ENCODE assay signal across 37 mouse cellular contexts in genomic region chr4:154366836-154367235, GRCm38 (mm10). TPM values are rescaled to one million over a fixed set of nuclear protein-coding genes. Genes with fewer than 3 reads are reported as not detected.
A peak's percentile ranks its signal among the peaks of the same experiment; 100 is the strongest.
DNase-seq lines count a peak whose midpoint lies in the region; ATAC-seq and TF ChIP-seq lines count a peak whose summit lies in the region.
"Had no signal": no experiment of that assay in that cellular context is flagged by ENCODE, and none has a peak within 500 bp of the region (broad histone marks: within the 10 kb centered on the region; RNA-seq: fewer than 3 reads in every experiment).

No protein-coding gene starts in this region.

- no peak overlapping the region for H3K4me2 ChIP-seq in embryonic facial prominence, embryonic 12.5 days (replicated peaks)
- no peak overlapping the region for H3K4me2 ChIP-seq in hindbrain, postnatal 0 days (ENCODE audit: low read depth, low read length)
- H3K4me2 ChIP-seq in hindbrain, embryonic 12.5 days (replicated peaks) = no peak overlapping the region
- H3K4me2 ChIP-seq in liver, postnatal 0 days (ENCODE audit: low read depth, low read length) = no peak overlapping the region
- H3K4me2 ChIP-seq in liver, embryonic 12.5 days = no peak overlapping the region
- no peak overlapping the region for H3K4me2 ChIP-seq in midbrain, embryonic 11.5 days
- H3K4me2 ChIP-seq in midbrain, postnatal 0 days (ENCODE audit: low read depth, low read length, poor library complexity, severe bottlenecking) = no peak overlapping the region
- H3K4me2 ChIP-seq: embryonic facial prominence, embryonic 13.5 days; forebrain, embryonic 15.5 days; liver, embryonic 15.5 days; midbrain, embryonic 13.5 days; neural tube, embryonic 15.5 days; stomach, embryonic 15.5 days had no signal

- peak overlapping the region; percentile 61 for H3K27ac ChIP-seq in embryonic facial prominence, embryonic 12.5 days
- H3K27ac ChIP-seq in embryonic facial prominence, embryonic 10.5 days (replicated peaks) = no peak overlapping the region
- no peak overlapping the region for H3K27ac ChIP-seq in hindbrain, postnatal 0 days
- H3K27ac ChIP-seq in hindbrain, embryonic 12.5 days = no peak overlapping the region
- H3K27ac ChIP-seq in liver, postnatal 0 days (ENCODE audit: low read depth) = no peak overlapping the region
- H3K27ac ChIP-seq in liver, embryonic 12.5 days = no peak overlapping the region
- no peak overlapping the region for H3K27ac ChIP-seq in midbrain, embryonic 11.5 days (ENCODE audit: low read depth, low read length)
- no peak overlapping the region for H3K27ac ChIP-seq in midbrain, postnatal 0 days (ENCODE audit: low read depth, low read length)
- H3K27ac ChIP-seq: forebrain, embryonic 15.5 days; liver, embryonic 15.5 days; midbrain, embryonic 13.5 days; neural tube, embryonic 15.5 days; stomach, embryonic 15.5 days had no signal

- DNase-seq in embryonic facial prominence, embryonic 10.5 days (ENCODE audit: low spot score) = no peak
- no peak for DNase-seq in hindbrain, postnatal 0 days (ENCODE audit: low spot score)
- DNase-seq in liver, postnatal 0 days = no peak
- peak; percentile 77 for DNase-seq in midbrain, embryonic 11.5 days (ENCODE audit: low spot score, missing footprints)
- DNase-seq in midbrain, postnatal 0 days (ENCODE audit: low spot score) = no peak
- DNase-seq: adrenal gland, postnatal 10 days; cerebellum, adult 8-10 months; cerebellum, postnatal 25 days; heart, postnatal 4 days; kidney, adult 9 months; kidney, postnatal 25 days; liver; lung, postnatal 36 days; retina, postnatal 1 day; right cerebral cortex, postnatal 25 days; thymus, postnatal 25 days had no signal

- peak; percentile 21; the same call in 1 of the 2 replicates for TF ChIP-seq CTCF in hindbrain, postnatal 0 days (IDR thresholded peaks at IDR 0.05; ENCODE audit: low read depth)
- TF ChIP-seq CTCF in liver, postnatal 0 days (IDR thresholded peaks at IDR 0.05; ENCODE audit: low read depth) = 0 out of 2 replicates have a peak, but pooled peaks have one; percentile 28
- no peak; the same call in 1 of the 2 replicates for TF ChIP-seq CTCF in midbrain, postnatal 0 days (IDR thresholded peaks at IDR 0.05)

- H3K9me3 ChIP-seq in embryonic facial prominence, embryonic 12.5 days = no peaks in the 10 kb centered on the region
- H3K9me3 ChIP-seq in embryonic facial prominence, embryonic 10.5 days = no peaks in the 10 kb centered on the region
- H3K9me3 ChIP-seq in hindbrain, postnatal 0 days (ENCODE audit: low read length) = no peaks in the 10 kb centered on the region
- no peaks in the 10 kb centered on the region for H3K9me3 ChIP-seq in hindbrain, embryonic 12.5 days (replicated peaks)
- H3K9me3 ChIP-seq in liver, postnatal 0 days (ENCODE audit: low read length) = no peaks in the 10 kb centered on the region
- H3K9me3 ChIP-seq in liver, embryonic 12.5 days (replicated peaks) = no peaks in the 10 kb centered on the region
- no peaks in the 10 kb centered on the region for H3K9me3 ChIP-seq in midbrain, embryonic 11.5 days (ENCODE audit: control insufficient read depth, low read length)
- no peaks in the 10 kb centered on the region for H3K9me3 ChIP-seq in midbrain, postnatal 0 days (ENCODE audit: low read length)
- H3K9me3 ChIP-seq: embryonic facial prominence, embryonic 13.5 days; forebrain, embryonic 10.5 days; forebrain, embryonic 15.5 days; liver, embryonic 15.5 days; midbrain, embryonic 13.5 days; neural tube, embryonic 15.5 days; stomach, embryonic 15.5 days had no signal

- H3K4me1 ChIP-seq in embryonic facial prominence, embryonic 12.5 days = peaks cover 17% of the 10 kb centered on the region; the same call in 1 of the 2 replicates
- H3K4me1 ChIP-seq in embryonic facial prominence, embryonic 10.5 days = peaks cover 70% of the 10 kb centered on the region
- H3K4me1 ChIP-seq in hindbrain, postnatal 0 days (ENCODE audit: insufficient read depth, low read length) = no peaks in the 10 kb centered on the region
- H3K4me1 ChIP-seq in hindbrain, embryonic 12.5 days = peaks cover 36% of the 10 kb centered on the region
- no peaks in the 10 kb centered on the region for H3K4me1 ChIP-seq in liver, postnatal 0 days (ENCODE audit: insufficient read depth)
- H3K4me1 ChIP-seq in liver, embryonic 12.5 days = no peaks in the 10 kb centered on the region
- H3K4me1 ChIP-seq in midbrain, embryonic 11.5 days (ENCODE audit: control insufficient read depth, insufficient read depth, low read length) = peaks cover 14% of the 10 kb centered on the region
- peaks cover 4% of the 10 kb centered on the region; the same call in 1 of the 2 replicates for H3K4me1 ChIP-seq in midbrain, postnatal 0 days (ENCODE audit: insufficient read depth, low read length)
- H3K4me1 ChIP-seq: liver, embryonic 15.5 days; stomach, embryonic 15.5 days had no signal

- TF ChIP-seq EP300 in liver, postnatal 0 days (IDR thresholded peaks at IDR 0.05; ENCODE audit: low read depth) = no peak

- H3K36me3 ChIP-seq in embryonic facial prominence, embryonic 12.5 days = no peaks in the 10 kb centered on the region
- peaks cover 36% of the 10 kb centered on the region for H3K36me3 ChIP-seq in embryonic facial prominence, embryonic 10.5 days (replicated peaks)
- H3K36me3 ChIP-seq in hindbrain, postnatal 0 days (ENCODE audit: insufficient read depth, low read length) = no peaks in the 10 kb centered on the region
- no peaks in the 10 kb centered on the region for H3K36me3 ChIP-seq in hindbrain, embryonic 12.5 days
- no peaks in the 10 kb centered on the region for H3K36me3 ChIP-seq in liver, postnatal 0 days (replicated peaks; ENCODE audit: insufficient read depth, low read length)
- no peaks in the 10 kb centered on the region for H3K36me3 ChIP-seq in liver, embryonic 12.5 days
- no peaks in the 10 kb centered on the region for H3K36me3 ChIP-seq in midbrain, embryonic 11.5 days (ENCODE audit: control insufficient read depth, insufficient read depth, low read length)
- H3K36me3 ChIP-seq in midbrain, postnatal 0 days (ENCODE audit: insufficient read depth, low read length) = no peaks in the 10 kb centered on the region
- H3K36me3 ChIP-seq: embryonic facial prominence, embryonic 13.5 days; forebrain, embryonic 15.5 days; liver, embryonic 15.5 days; midbrain, embryonic 13.5 days; neural tube, embryonic 15.5 days; stomach, embryonic 15.5 days had no signal

- H3K27me3 ChIP-seq in embryonic facial prominence, embryonic 12.5 days = no peaks in the 10 kb centered on the region
- peaks cover 74% of the 10 kb centered on the region for H3K27me3 ChIP-seq in embryonic facial prominence, embryonic 10.5 days (replicated peaks; ENCODE audit: low read depth, poor library complexity, severe bottlenecking)
- H3K27me3 ChIP-seq in hindbrain, postnatal 0 days (ENCODE audit: insufficient read depth, low read length) = 0 out of 2 replicates have a peak, but pooled peaks cover 3% of the 10 kb centered on the region
- peaks cover 4% of the 10 kb centered on the region; the same call in 1 of the 2 replicates for H3K27me3 ChIP-seq in hindbrain, embryonic 12.5 days
- H3K27me3 ChIP-seq in liver, postnatal 0 days (ENCODE audit: insufficient read depth, low read length) = no peaks in the 10 kb centered on the region
- peaks cover 4% of the 10 kb centered on the region; the same call in 1 of the 2 replicates for H3K27me3 ChIP-seq in liver, embryonic 12.5 days (replicated peaks)
- no peaks in the 10 kb centered on the region for H3K27me3 ChIP-seq in midbrain, embryonic 11.5 days (ENCODE audit: control insufficient read depth, insufficient read depth, low read length)
- H3K27me3 ChIP-seq in midbrain, postnatal 0 days (ENCODE audit: insufficient read depth, low read length) = no peaks in the 10 kb centered on the region
- H3K27me3 ChIP-seq: CH12.LX; embryonic facial prominence, embryonic 13.5 days; forebrain, embryonic 15.5 days; liver, embryonic 15.5 days; stomach, embryonic 15.5 days had no signal

- H3K9ac ChIP-seq in embryonic facial prominence, embryonic 12.5 days = no peak overlapping the region
- H3K9ac ChIP-seq in hindbrain, postnatal 0 days (replicated peaks; ENCODE audit: low read length) = no peak overlapping the region
- no peak overlapping the region for H3K9ac ChIP-seq in hindbrain, embryonic 12.5 days
- H3K9ac ChIP-seq in liver, postnatal 0 days (replicated peaks) = no peak overlapping the region
- no peak overlapping the region for H3K9ac ChIP-seq in liver, embryonic 12.5 days
- H3K9ac ChIP-seq in midbrain, embryonic 11.5 days (ENCODE audit: low read length) = no peak overlapping the region
- H3K9ac ChIP-seq in midbrain, postnatal 0 days (replicated peaks; ENCODE audit: low read length, poor library complexity, severe bottlenecking) = no peak overlapping the region
- H3K9ac ChIP-seq: embryonic facial prominence, embryonic 13.5 days; forebrain, embryonic 15.5 days; liver, embryonic 15.5 days; midbrain, embryonic 13.5 days; neural tube, embryonic 15.5 days; stomach, embryonic 15.5 days had no signal

- no peak for ATAC-seq in embryonic facial prominence, embryonic 12.5 days (ENCODE audit: insufficient number of reproducible peaks, insufficient read depth, low FRiP score, low TSS enrichment)
- ATAC-seq in hindbrain, postnatal 0 days = no peak
- ATAC-seq in hindbrain, embryonic 12.5 days (ENCODE audit: low FRiP score) = no peak
- no peak for ATAC-seq in liver, postnatal 0 days
- no peak for ATAC-seq in liver, embryonic 12.5 days
- ATAC-seq in midbrain, embryonic 11.5 days (ENCODE audit: low FRiP score) = no peak
- no peak for ATAC-seq in midbrain, postnatal 0 days (ENCODE audit: low FRiP score)
- ATAC-seq: forebrain, embryonic 15.5 days; hindbrain, embryonic 16.5 days; intestine, embryonic 16.5 days; midbrain, embryonic 13.5 days; Patski had no signal

- WGBS in embryonic facial prominence, embryonic 12.5 days = 81% methylated on average over 6 of the region's 6 CpGs
- 85% methylated on average over 6 of the region's 6 CpGs for WGBS in embryonic facial prominence, embryonic 10.5 days
- 89% methylated on average over 6 of the region's 6 CpGs for WGBS in hindbrain, postnatal 0 days
- 86% methylated on average over 6 of the region's 6 CpGs for WGBS in hindbrain, embryonic 12.5 days
- 69% methylated on average over 6 of the region's 6 CpGs for WGBS in liver, postnatal 0 days (ENCODE audit: insufficient replicate concordance)
- 60% methylated on average over 6 of the region's 6 CpGs for WGBS in liver, embryonic 12.5 days (ENCODE audit: insufficient replicate concordance)
- WGBS in midbrain, embryonic 11.5 days = 84% methylated on average over 6 of the region's 6 CpGs
- WGBS in midbrain, postnatal 0 days = 84% methylated on average over 6 of the region's 6 CpGs

- no peak overlapping the region for H3K4me3 ChIP-seq in embryonic facial prominence, embryonic 12.5 days
- H3K4me3 ChIP-seq in embryonic facial prominence, embryonic 10.5 days = no peak overlapping the region
- no peak overlapping the region for H3K4me3 ChIP-seq in hindbrain, postnatal 0 days (ENCODE audit: low read length)
- H3K4me3 ChIP-seq in hindbrain, embryonic 12.5 days = no peak overlapping the region
- no peak overlapping the region for H3K4me3 ChIP-seq in liver, postnatal 0 days (ENCODE audit: low read depth, low read length)
- H3K4me3 ChIP-seq in liver, embryonic 12.5 days = no peak overlapping the region
- no peak overlapping the region for H3K4me3 ChIP-seq in midbrain, embryonic 11.5 days (ENCODE audit: low read depth, low read length)
- no peak overlapping the region for H3K4me3 ChIP-seq in midbrain, postnatal 0 days (ENCODE audit: low read depth, low read length)
- H3K4me3 ChIP-seq: embryonic facial prominence, embryonic 13.5 days; forebrain, embryonic 10.5 days; forebrain, embryonic 15.5 days; liver, embryonic 15.5 days; midbrain, embryonic 13.5 days; neural tube, embryonic 15.5 days; stomach, embryonic 15.5 days had no signal

RNA-seq across cellular contexts. Expression of gene B230104I21Rik, which starts 30.9 kb away (rescaled TPM):
- polyA plus RNA-seq in embryonic facial prominence, embryonic 12.5 days (2016; fragmentation: Nextera tagmentation; extraction: Ambion mirVana) = not detected in 2 replicates
- polyA plus RNA-seq in embryonic facial prominence, embryonic 10.5 days (2016; fragmentation: Nextera tagmentation; extraction: Ambion mirVana) = not detected in 2 replicates
- total RNA-seq in hindbrain, postnatal 0 days (2014; rRNA removed) = not detected in 2 replicates
- not detected in 2 replicates for polyA plus RNA-seq in hindbrain, postnatal 0 days (2015; fragmentation: Nextera tagmentation; extraction: Ambion mirVana)
- polyA plus RNA-seq in hindbrain, embryonic 12.5 days (2016; fragmentation: Nextera tagmentation; extraction: Ambion mirVana) = not detected in 2 replicates
- polyA plus RNA-seq in liver, postnatal 0 days (2015; fragmentation: Nextera tagmentation; extraction: Ambion mirVana) = not detected in 2 replicates
- not detected in 2 replicates for polyA plus RNA-seq in liver, embryonic 12.5 days (2016; fragmentation: Nextera tagmentation; extraction: Ambion mirVana)
- not detected in 2 replicates for polyA plus RNA-seq in midbrain, embryonic 11.5 days (2014; fragmentation: Nextera tagmentation; extraction: Ambion mirVana)
- not detected in 2 replicates for total RNA-seq in midbrain, postnatal 0 days (2014; rRNA removed)
- 0.19 TPM in 1 of 2 replicates, not detected in the other for polyA plus RNA-seq in midbrain, postnatal 0 days (2015; fragmentation: Nextera tagmentation; extraction: Ambion mirVana)
- total RNA-seq: adrenal gland, postnatal 10 days; CH12.LX; gastrocnemius, adult 18-20 months; gastrocnemius, postnatal 4 days; heart, adult 8-10 months; heart, postnatal 4 days; left cerebral cortex, postnatal 10 days; megakaryocyte, adult 5-6 weeks; MEL had no signal
- polyA plus RNA-seq: C2C12; embryonic facial prominence, embryonic 13.5 days; forebrain, embryonic 10.5 days; hindbrain, embryonic 16.5 days; intestine, embryonic 16.5 days; liver, embryonic 15.5 days; midbrain, embryonic 13.5 days; neural tube, embryonic 15.5 days; Patski; stomach, embryonic 15.5 days had no signal
